Mouse (Mus musculus): Measurements from ENCODE around the gene Ddx58.

DNA sequence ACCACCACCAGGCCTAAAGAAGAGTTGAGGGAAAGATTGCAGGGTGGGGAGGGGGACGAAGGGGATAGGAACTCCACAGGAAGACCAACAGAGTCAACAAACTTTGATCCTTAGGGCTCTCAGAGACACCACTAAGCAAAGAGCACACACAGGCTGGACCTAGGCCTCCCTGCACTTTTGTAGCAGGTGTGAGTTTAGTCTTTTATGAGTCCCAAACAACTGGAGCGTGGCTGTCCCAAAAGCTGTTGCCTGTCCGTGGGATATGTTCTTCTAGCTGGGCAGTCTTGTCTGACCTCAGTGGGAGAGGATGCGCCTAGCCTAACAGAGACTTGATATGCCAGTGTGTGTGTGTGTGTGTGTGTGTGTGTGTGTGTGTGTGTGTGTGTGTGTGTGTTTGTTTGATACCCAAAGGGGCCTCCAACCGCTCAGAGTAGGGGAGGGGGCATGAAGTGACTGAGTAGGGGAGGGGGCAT, 680 bp upstream of the Ddx58 start:
- TF ChIP-seq GATA1 (IDR thresholded peaks at IDR 0.05; ENCODE audit: borderline replicate concordance, low read length) (no peak), FLI1 (IDR thresholded peaks at IDR 0.05; ENCODE audit: low read length) (no peak)

Measured in megakaryocyte, embryonic 14.5 days (primary cell).